Mouse (Mus musculus) heart, postnatal 0 days (tissue): ENCODE measurements around the gene Dnah9. TPM values are rescaled to one million over a fixed set of nuclear protein-coding genes. Genes with fewer than 3 reads are reported as not detected.
A peak's percentile ranks its signal among the peaks of the same experiment; 100 is the strongest.

ENCODE experiments used
- ATAC-seq: fragments of 200-750 bp; cut with Nextera tagmentation; 2 replicates; pipeline ENCODE4 v1.8.0; 2017; ENCODE audit warnings: low read depth, moderate number of reproducible peaks, moderate library complexity; ENCODE audit not compliant: insufficient read depth
- DNase-seq: peaks from one replicate; pipeline ENCODE4 v3.0.0-alpha.2; 2016; ENCODE audit warnings: low spot score
- H3K27ac ChIP-seq: fragments of 300-500 bp; sonication (generic); 2 replicates; pipeline ENCODE4 v1.5.1; 2014; ENCODE audit warnings: low read depth, mild to moderate bottlenecking
- H3K27me3 ChIP-seq: fragments of 300-500 bp; sonication (generic); 2 replicates; pipeline ENCODE4 v1.6.1; 2014; ENCODE audit warnings: low read length, mixed read lengths; ENCODE audit not compliant: control insufficient read depth, insufficient read depth
- H3K36me3 ChIP-seq: fragments of 300-500 bp; sonication (generic); replicated peaks from 2 replicates; pipeline ENCODE4 v1.6.1; 2014; ENCODE audit warnings: low read length, mixed read lengths; ENCODE audit not compliant: control insufficient read depth, insufficient read depth
- H3K4me1 ChIP-seq: fragments of 300-500 bp; sonication (generic); 2 replicates; pipeline ENCODE4 v1.6.1; 2014; ENCODE audit warnings: antibody characterized with exemption; ENCODE audit not compliant: control insufficient read depth, insufficient read depth
- H3K4me2 ChIP-seq: fragments of 300-500 bp; sonication (generic); 2 replicates; pipeline ENCODE4 v1.6.1; 2014; ENCODE audit warnings: low read depth, mild to moderate bottlenecking, low read length, moderate library complexity
- H3K4me3 ChIP-seq: fragments of 300-500 bp; sonication (generic); 2 replicates; pipeline ENCODE4 v1.5.1; 2014; ENCODE audit warnings: low read depth, low read length
- H3K9ac ChIP-seq: fragments of 300-500 bp; sonication (generic); replicated peaks from 2 replicates; pipeline ENCODE4 v1.6.1; 2014; ENCODE audit warnings: low read depth, low read length, mixed read lengths
- H3K9me3 ChIP-seq: fragments of 300-500 bp; sonication (generic); replicated peaks from 2 replicates; pipeline ENCODE4 v1.6.1; 2016; ENCODE audit warnings: low read length; ENCODE audit not compliant: control insufficient read depth
- CTCF ChIP-seq: IDR thresholded peaks from 2 replicates; pipeline ENCODE4 v1.5.1; 2016; ENCODE audit warnings: antibody characterized with exemption, control low read depth, low read depth
- EP300 ChIP-seq: IDR thresholded peaks from 2 replicates; pipeline ENCODE4 v1.6.1; 2016; ENCODE audit warnings: antibody characterized with exemption, low read depth
- WGBS: fragments of 180-500 bp; shearing (Covaris S2); extraction: QIAGEN DNeasy Blood & Tissue Kit; methylation state at CpG from one replicate; pipeline ENCODE4 v1.1.7; 2014; 5-methylcytosine and 5-hydroxymethylcytosine counted together
- polyA plus RNA-seq: library from polyadenylated mRNA; unstranded; fragments of >200 nt; fragmentation: Nextera tagmentation; extraction: Ambion mirVana; gene quantifications from 2 replicates; pipeline ENCODE4 v1.2.1, GENCODE M21; 2015
- total RNA-seq: library from RNA; depleted of rRNA; stranded (reverse); fragments of >200 nt; gene quantifications from 2 replicates; pipeline ENCODE4 v1.2.3, GENCODE M21; 2014; ENCODE audit warnings: low replicate concordance

The Dnah9 gene
- total and polyA plus RNA-seq, 2 experiments from 2014 or later = 1.0 TPM; not detected in 1

DNA sequence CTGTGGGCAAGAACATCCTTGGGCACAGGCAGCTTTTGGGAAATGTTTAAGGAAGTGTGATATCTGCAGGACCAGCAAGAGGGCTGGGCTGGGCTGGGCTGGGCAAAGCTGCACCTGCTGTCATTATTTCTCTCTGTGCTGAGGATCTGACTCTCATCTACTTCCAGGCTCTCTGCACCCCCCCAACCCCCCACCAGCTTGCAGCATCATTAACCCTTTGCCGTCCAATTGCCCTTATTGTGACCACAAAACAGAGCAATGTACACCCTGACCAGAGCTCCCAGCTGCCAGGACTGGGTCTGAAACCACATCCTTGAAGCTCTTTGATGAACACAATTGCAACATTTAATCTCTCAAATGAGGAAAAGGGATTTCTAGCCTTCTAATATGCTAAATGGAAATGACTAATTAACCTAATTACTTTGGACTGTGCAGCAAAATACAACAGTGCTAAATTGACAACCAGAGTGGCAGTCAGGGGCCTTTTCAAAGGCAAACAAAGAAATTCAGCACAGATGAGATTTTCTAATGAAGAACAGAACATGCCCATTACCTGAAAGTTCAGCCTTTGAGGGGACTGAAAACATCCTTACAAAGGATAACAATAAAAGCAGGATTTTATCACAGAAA is 291.1 kb downstream of the Dnah9 start:
- H3K4me3 ChIP-seq = no peak overlapping the region
- H3K4me2 ChIP-seq = no peak overlapping the region
- DNase-seq (no peak), ATAC-seq (no peak)
- no peak for TF ChIP-seq EP300
- no peak for TF ChIP-seq CTCF
- no peaks in the 10 kb centered on the region for H3K4me1 ChIP-seq
- 73% methylated on average over 1 of the region's 1 CpGs for WGBS
- H3K27me3 ChIP-seq = no peaks in the 10 kb centered on the region
- no peak overlapping the region for H3K27ac ChIP-seq
- no peaks in the 10 kb centered on the region for H3K36me3 ChIP-seq
- no peak overlapping the region for H3K9ac ChIP-seq
- H3K9me3 ChIP-seq = no peaks in the 10 kb centered on the region

GRCm38 (mm10) chr11:65861476-65861875 is 306.9 kb downstream of the Dnah9 start:
- Histone ChIP-seq H3K4me3 (no peak overlapping the region), H3K27me3 (no peaks in the 10 kb centered on the region), H3K4me2 (no peak overlapping the region), H3K27ac (no peak overlapping the region), H3K9ac (no peak overlapping the region), H3K36me3 (no peaks in the 10 kb centered on the region), H3K4me1 (no peaks in the 10 kb centered on the region), H3K9me3 (no peaks in the 10 kb centered on the region)
- 80% methylated on average over 4 of the region's 4 CpGs for WGBS
- DNase-seq = no peak
- no peak for ATAC-seq
- no peak for TF ChIP-seq CTCF
- TF ChIP-seq EP300 = no peak

- Histone ChIP-seq H3K4me2 (no peak overlapping the region), H3K36me3 (no peaks in the 10 kb centered on the region), H3K9me3 (no peaks in the 10 kb centered on the region), H3K4me3 (no peak overlapping the region), H3K4me1 (no peaks in the 10 kb centered on the region), H3K9ac (no peak overlapping the region), H3K27me3 (no peaks in the 10 kb centered on the region), H3K27ac (no peak overlapping the region)
- ATAC-seq (no peak), DNase-seq (no peak)
- WGBS = 19% methylated on average over 1 of the region's 1 CpGs
- TF ChIP-seq CTCF = peak; percentile 42
- TF ChIP-seq EP300 = no peak
These were observed 316.3 kb downstream of the Dnah9 start for GRCm38 (mm10) chr11:65852066-65852465.

DNA sequence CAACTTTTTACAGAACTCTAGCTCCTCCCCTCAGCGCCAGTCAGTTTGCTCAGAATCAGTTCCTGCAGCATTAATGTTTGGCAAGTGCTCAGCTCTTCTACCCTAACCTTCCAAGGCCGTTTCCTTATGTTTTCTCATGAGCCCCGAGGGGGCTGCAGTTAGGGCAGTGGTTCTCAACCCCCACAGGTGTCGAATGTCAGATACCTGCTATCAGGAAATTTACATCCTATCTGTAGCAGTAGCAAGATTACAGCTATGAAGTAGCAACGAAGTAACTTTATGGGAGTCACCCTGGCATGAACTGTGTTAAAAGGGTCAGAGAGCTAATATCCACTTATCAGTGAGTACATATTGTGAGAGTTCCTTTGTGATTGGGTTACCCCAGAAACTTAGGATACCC is 321.9 kb downstream of the Dnah9 start:
- no peak overlapping the region for H3K4me3 ChIP-seq
- H3K27me3 ChIP-seq = no peaks in the 10 kb centered on the region
- H3K27ac ChIP-seq = no peak overlapping the region
- WGBS = 46% methylated on average over 5 of the region's 5 CpGs
- H3K4me1 ChIP-seq = no peaks in the 10 kb centered on the region
- H3K4me2 ChIP-seq = no peak overlapping the region
- no peak overlapping the region for H3K9ac ChIP-seq
- ATAC-seq (no peak), DNase-seq (no peak)
- H3K9me3 ChIP-seq = no peaks in the 10 kb centered on the region
- no peaks in the 10 kb centered on the region for H3K36me3 ChIP-seq
- no peak for TF ChIP-seq CTCF

DNA sequence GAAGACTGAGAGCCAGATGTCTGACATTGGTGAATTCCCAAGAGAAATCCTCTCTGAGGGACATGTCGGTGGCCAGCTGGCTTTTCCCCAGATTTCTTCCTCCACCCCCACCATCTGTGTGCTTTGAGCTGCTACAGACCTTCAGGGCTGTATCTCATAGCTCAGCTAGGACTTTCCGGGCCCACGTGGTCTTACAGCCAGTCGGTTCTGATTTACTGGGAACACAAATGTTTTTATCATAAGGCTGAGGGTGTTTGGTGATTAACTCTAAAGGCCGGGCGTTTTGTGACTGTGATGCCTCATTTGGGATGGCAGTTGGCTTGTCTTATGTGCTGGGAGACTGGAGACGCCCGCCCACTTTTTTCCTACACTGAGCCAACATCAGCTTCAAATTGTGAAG is 329.4 kb downstream of the Dnah9 start:
- no peaks in the 10 kb centered on the region for H3K9me3 ChIP-seq
- H3K27ac ChIP-seq = no peak overlapping the region
- H3K36me3 ChIP-seq = no peaks in the 10 kb centered on the region
- ATAC-seq = peak; percentile 41; the same call in 1 of the 2 replicates
- H3K4me3 ChIP-seq = no peak overlapping the region
- no peak overlapping the region for H3K9ac ChIP-seq
- TF ChIP-seq EP300 = no peak
- DNase-seq = no peak
- H3K27me3 ChIP-seq = no peaks in the 10 kb centered on the region
- H3K4me2 ChIP-seq = no peak overlapping the region
- 40% methylated on average over 8 of the region's 8 CpGs for WGBS
- H3K4me1 ChIP-seq = no peaks in the 10 kb centered on the region

DNA sequence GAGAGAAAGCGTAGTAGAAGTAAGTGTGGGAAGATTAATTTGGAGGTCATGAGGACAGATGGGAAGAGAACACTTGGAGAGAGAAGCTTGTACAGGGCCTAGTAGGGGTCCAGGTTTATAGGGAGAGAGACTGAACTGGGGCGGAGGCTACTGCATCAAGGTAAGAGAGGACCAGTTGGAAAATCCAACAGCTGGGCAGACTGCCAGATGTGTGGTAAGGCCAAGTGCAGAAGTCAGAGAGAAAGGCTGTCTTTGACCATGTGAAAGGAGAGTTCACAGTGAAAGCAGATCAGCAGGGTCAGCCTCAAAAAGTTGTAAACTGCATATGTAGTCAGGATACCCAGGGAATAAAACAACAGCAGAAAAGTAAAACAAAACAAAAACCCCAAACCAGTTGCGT is 343.8 kb downstream of the Dnah9 start:
- no peak overlapping the region for H3K4me3 ChIP-seq
- ATAC-seq (no peak), DNase-seq (no peak)
- H3K4me1 ChIP-seq = no peaks in the 10 kb centered on the region
- no peaks in the 10 kb centered on the region for H3K27me3 ChIP-seq
- no peaks in the 10 kb centered on the region for H3K9me3 ChIP-seq
- H3K27ac ChIP-seq = no peak overlapping the region
- no peak overlapping the region for H3K9ac ChIP-seq
- peaks cover 51% of the 10 kb centered on the region for H3K36me3 ChIP-seq
- TF ChIP-seq EP300 (no peak), CTCF (no peak)
- H3K4me2 ChIP-seq = no peak overlapping the region
- 78% methylated on average over 3 of the region's 3 CpGs for WGBS
